Mouse (Mus musculus) adrenal gland, postnatal 36 days (tissue): Measurements from ENCODE around the gene Csf1. TPM values are rescaled to one million over a fixed set of nuclear protein-coding genes. Genes with fewer than 3 reads are reported as not detected.
"Not testable (repeated sequence)": the region's sequence is repeated elsewhere in the genome, so short reads cannot be mapped to it uniquely, and the experiment has no call there.

ENCODE experiments used
- DNase-seq, 2 experiments: peaks; one replicate each; pipeline ENCODE4 v3.0.0; 2021; ENCODE audit warnings: mixed read lengths in 1 of 2
- total RNA-seq, 2 experiments: library from RNA; stranded (reverse); gene quantifications; 2 replicates each; pipeline ENCODE4 v1.2.3; 2021

Csf1 gene
- total RNA-seq, 2 experiments from 2014 or later: 14.2 to 27.4 TPM

- peak in 1 of 2 experiments; percentile 37 for DNase-seq
These were observed 10.8 kb downstream of the Csf1 start for GRCm38 (mm10) chr3:107749446-107749845.

DNA sequence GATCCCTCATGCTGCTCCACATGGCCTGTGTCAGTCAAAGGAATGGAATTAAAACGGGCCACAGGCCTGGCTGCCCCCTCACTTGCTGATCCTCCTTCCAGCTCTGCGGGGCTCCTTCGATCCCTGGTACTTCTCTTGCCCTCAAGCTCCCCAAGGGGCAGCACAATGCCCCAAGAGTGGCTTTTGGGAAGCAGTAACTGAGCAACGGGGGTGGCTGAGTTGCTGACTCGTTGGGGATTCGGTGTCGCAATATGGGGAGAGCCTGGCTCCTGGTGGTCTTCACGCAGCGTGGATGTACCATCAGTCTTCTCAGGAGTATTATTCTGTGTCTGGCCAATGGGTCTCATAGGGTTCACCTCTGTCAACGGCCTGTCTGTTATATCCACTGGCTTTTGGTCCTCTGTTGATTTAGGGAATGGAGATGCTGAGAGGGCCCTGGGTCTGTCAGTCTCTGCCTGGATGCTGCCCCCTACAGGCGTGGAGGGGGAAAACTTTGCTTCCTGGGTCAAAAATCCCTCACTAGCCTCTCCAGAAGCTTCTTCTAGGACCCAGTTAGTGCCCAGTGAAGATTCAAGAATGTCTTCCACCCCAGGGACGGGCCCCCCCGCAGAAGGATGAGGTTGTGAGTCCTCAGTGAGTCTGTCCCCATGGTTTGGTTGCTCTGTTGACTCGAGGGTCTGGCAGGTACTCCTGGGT lies 11.9 kb downstream of the Csf1 start:
- no peak for DNase-seq

GRCm38 (mm10) chr3:107746026-107746425 lies 14.2 kb downstream of the Csf1 start:
- DNase-seq: peak in 1 of 2 experiments; percentile 23

DNA sequence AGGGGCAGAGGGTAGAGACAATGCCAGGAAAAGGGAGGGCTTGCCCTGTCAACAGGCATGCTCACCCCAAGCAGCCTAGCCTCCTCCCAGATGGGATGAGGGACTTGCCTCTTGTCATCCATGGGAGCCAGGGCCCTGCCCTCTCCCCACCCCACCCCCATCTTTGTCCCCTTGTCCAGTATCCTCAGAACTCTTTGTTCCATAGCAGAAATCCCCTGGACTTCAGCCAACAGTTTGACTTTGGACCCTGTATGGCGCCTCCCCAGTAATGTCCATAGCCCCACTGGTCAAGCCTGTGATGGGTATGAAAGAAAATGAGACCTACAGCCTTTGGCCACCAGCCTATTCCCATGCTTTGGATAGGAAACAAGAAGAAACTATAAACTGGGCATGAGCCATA lies 16.6 kb downstream of the Csf1 start:
- DNase-seq: no peak

DNA sequence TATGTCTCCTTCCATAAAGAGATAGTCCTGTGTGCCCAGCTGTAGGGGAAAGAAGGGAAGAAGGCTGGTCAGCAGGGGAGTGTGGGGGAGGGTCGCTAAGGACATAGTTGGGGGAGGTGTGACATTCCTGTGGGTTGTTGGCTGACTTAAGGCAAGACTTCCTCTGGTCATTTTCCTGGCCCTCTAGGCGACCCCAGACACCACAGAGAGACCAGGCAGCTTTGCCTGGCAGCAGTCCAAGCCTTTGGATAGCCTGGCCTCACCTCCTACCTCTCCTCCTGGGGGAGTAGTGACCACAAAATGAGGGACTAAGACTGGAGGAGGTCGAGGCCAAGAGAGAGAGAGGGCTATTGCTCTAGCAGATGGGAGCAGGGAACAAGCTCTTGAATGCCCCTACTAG lies 17.2 kb downstream of the Csf1 start:
- peak; percentile 28 to 59 for DNase-seq

DNA sequence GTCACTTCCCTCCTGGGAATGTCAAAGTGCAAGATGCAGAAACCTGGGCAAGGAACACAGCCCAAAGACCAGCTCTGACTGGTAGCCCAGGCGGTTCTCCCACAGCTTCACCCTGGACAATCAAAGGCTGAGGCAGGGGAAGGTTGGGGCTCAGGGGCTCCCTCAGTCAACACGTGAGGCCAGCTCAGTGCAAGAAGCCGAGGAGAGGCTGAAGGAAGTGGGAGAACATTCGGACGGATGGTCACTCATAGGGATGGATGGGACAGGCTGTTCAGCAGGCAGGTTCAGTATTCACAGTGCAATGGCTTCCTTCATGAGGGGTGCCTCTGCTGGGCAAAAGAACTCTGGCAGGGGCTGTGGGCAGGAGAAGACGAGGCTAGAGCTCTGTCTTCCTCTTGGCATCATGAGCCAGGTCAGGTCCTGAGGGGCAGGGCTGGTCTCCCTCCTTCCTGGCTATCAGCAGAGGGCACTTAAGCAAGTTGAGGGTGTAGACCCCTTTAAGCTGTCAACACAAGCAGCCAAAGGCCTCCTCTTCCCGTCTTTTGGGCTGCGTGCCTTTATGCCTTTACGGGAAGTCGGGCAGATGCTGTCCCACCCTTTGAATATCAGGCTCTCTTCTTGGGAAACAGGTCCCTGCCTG lies 18.1 kb downstream of the Csf1 start:
- no peak for DNase-seq

- no peak for DNase-seq
These were observed 18.9 kb downstream of the Csf1 start for GRCm38 (mm10) chr3:107741387-107741786.

DNA sequence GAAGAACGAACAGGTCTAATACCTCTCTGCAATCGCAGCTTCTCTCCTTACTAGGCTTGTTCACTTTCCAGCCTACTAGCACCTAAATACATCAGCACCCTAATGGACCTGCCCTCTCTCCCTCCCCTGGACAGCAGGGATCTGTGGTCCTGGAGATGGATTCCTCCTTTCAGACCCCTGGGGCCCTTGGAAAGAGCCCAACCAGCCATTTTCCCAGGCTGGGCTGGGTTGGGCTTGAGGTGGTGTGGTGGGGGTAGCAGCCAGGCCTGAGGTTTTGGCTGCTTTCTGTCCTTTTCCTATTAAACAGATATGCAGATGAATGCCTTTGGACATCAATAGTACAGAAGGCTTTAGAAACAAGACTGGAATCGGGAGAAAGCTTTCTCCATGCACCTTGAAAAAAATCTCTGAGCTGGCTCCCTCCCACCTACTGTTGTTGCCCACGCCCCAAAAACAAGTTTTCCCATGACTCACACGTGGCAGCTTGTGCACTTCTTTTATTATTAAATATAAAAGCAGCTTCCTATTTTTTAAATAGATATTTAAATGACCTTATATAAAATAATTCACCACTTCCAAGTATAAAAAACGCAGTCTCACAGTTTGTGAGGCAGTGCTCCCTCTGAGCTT lies 19.6 kb downstream of the Csf1 start:
- DNase-seq: peak; percentile 43 to 70

DNA sequence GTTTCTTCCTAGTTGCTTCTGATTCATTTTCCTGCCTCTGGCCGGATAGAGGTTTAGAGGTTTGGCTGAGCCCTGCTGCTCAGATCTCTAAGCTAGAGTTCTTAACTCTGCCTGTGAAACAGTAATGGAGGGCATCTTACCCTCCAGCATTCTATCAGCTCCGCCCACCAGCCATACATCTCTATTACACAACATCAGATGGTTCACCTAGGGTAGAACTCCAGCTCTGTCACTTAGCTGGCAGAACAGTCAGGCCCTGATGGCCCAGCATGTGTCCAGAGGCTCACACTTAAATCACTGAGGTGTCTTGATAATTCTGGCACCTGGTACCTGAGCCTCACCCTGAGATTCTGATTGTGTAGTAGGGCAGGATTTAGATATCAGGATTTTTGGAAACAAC lies 20.3 kb downstream of the Csf1 start:
- DNase-seq: no peak

- DNase-seq: no peak
These were observed 20.8 kb downstream of the Csf1 start for GRCm38 (mm10) chr3:107739456-107739855.

- no peak for DNase-seq
These were observed 21.6 kb downstream of the Csf1 start for GRCm38 (mm10) chr3:107738620-107739019.

- DNase-seq: no peak
These were observed 22.6 kb downstream of the Csf1 start for GRCm38 (mm10) chr3:107737609-107738190.

DNA sequence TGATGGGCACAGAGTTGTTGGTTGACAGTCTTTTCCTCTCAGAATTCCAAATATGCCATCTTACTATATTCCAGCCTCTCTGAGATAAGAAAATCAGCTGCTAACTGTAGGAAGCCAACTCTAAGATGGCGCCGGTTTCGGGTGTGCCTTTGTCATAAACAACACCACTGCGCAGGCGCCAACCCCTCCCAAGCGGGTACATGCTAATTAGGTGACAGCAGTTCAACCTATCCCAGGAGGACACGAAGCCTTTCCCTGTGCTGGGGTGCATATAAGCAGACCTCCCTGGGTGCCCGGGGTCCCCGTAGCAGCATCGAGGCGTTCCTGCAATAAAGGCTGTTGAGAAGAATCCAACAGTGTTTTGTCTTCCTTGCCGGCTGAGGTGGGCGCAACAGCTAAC lies 24.6 kb downstream of the Csf1 start:
- DNase-seq: not testable (repeated sequence)

DNA sequence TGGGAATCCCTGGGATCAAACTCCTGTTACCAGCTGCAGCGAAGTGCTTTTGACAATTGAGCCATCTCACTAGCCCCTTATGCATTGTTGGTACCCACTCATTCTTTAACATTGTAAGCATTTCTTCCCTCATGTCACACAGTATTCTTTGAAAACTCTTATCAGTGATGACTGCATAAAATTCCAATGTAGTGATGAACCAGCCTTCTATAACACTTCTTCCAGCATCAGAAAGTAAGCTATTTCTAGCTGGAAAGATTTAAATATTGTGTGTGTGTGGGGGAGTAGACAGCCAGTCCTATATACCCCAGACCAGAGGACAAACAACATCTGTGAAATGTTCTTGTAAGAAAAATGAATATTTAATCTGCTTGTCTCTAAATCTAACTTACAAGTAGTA lies 26.9 kb downstream of the Csf1 start:
- DNase-seq: no peak

DNA sequence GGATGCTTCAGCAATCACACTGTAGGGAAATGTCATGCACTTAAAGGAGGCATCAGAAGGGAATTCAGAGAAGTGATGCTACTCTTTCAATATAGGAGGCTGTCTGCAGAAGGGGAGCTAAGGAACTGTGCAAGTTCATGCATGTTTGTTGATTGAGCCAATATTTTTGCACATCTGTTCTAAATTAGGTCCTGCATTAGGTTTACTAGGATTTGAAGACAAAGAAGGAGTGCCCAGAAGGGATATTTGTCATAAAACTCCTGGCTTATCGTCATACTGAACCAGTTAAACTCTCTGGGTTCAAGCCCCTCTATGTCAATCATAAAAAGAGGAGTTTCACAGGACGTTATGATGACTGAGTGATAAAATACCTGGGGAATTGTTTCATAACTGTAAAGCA lies 30.0 kb downstream of the Csf1 start:
- no peak for DNase-seq

- DNase-seq: no peak
These were observed 31.8 kb downstream of the Csf1 start for GRCm38 (mm10) chr3:107728509-107728908.

DNA sequence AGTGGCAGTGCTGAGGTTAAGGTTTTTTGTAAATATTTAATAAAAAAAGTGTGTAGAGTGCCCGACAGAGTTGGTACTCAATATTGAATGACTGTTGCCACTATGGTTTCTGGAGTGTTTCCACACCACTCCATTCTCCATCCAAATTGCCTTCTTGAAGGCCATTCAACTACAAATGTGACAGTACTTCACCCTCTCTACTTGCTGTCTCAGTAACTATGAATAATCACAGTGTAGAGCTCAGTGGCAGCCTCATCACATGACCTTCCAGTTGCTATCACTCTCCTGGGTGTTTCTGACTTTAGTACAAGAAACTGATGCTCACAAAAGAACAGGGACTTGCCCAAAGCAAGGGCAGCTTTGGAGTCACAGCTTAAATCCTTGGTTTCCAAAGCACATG lies 44.3 kb downstream of the Csf1 start:
- no peak for DNase-seq

GRCm38 (mm10) chr3:107714276-107714933 lies 45.9 kb downstream of the Csf1 start:
- DNase-seq: no peak

DNA sequence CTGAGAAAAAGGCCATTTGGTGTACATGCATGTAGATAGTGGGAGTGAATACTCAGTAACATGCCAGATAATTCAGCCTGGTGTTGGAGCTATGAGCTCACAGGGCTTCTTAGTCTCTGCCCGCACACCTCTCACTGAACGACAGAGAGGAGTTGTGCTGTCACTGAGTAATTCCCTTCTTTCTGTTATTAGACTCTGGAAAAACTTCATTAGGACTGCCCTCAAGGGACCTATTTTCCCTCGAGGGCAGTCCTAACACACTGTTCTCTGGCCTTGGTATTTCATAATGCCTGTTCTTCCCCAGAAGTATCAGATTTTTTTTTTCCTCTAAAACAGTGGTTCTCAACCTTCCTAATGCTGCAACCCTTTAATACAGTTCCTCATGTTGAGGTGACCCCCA lies 48.2 kb downstream of the Csf1 start:
- no peak for DNase-seq

- peak in 1 of 2 experiments; percentile 32 for DNase-seq
These were observed 51.1 kb downstream of the Csf1 start for GRCm38 (mm10) chr3:107709156-107709555.

DNA sequence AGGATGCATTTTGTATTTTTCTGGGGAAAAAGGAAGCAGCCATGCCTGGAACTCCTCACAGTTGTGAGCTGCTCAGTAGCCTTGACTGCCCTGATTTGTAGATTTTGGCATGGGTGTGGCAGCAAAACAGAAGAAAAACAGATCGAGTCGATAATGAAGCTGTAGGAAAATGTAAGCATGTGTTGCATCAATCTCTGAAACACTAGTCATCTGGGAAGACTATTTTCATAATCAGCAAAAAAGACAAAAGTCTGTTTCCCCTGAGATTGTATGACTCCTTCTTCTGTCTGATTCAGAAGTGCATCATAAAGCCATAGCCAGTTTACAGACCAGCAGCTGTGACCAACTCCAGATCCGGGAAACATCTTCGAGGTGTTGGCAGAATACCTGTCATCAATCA lies 53.0 kb downstream of the Csf1 start:
- no peak for DNase-seq

DNA sequence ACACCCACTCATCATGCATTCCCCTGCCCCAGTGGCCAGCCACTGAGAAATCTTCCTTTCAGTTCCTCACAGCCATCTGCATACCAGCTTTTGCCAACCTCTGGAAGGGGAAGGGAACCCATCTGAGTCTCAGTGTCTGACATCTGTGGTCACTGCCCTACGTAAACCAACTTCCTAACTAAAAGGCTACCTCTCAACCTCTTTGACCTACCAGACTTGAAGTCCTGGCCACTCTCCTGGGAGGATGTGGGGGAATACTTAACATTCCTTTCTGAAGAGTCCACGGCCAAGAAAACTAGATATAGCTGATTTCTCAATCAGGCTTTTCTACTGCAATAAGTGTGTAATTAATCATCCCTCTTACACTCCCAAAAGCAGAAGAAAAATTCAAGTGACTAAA lies 54.1 kb downstream of the Csf1 start:
- no peak for DNase-seq

GRCm38 (mm10) chr3:107704371-107704705 lies 55.9 kb downstream of the Csf1 start:
- DNase-seq: no peak
